Mouse (Mus musculus) hindbrain, embryonic 14.5 days (tissue): ENCODE results near the gene Rspo3. TPM values are rescaled to one million over a fixed set of nuclear protein-coding genes. Genes with fewer than 3 reads are reported as not detected.

Source experiments
- polyA plus RNA-seq: library from polyadenylated mRNA; unstranded; fragments of >200 nt; fragmentation: Nextera tagmentation; extraction: Ambion mirVana; gene quantifications from 2 replicates; pipeline ENCODE4 v1.2.1, GENCODE M21; 2014

Rspo3 gene
- polyA plus RNA-seq, 1 experiment from 2014 or later, result 2.4 TPM

Other genes with a start within 250 kb of the Rspo3 start
- gene Echdc1, start 222.7 kb downstream of the Rspo3 start, polyA plus RNA-seq, result 31.1 and 36.9 TPM in 2 replicates
- 62.1 and 78.1 TPM in 2 replicates for gene Rnf146, start 173.4 kb downstream of the Rspo3 start, polyA plus RNA-seq